Mouse (Mus musculus) liver, adult 2 months (tissue): Measurements from ENCODE around the gene Zfp64. TPM values are rescaled to one million over a fixed set of nuclear protein-coding genes. Genes with fewer than 3 reads are reported as not detected.

Experiments used
- DNase-seq: peaks from one replicate; pipeline ENCODE4 v3.0.0-alpha.2; 2011; ENCODE audit warnings: low read depth, low spot score; ENCODE audit errors: extremely low read depth
- H3K27ac ChIP-seq: fragments of 200-500 bp; replicated peaks from 2 replicates; pipeline ENCODE4 v1.5.1; 2012; ENCODE audit warnings: low read depth, mild to moderate bottlenecking, control low read depth, inconsistent platforms, low read length; ENCODE audit not compliant: insufficient read depth
- H3K27me3 ChIP-seq: fragments of 200-500 bp; 2 replicates; pipeline ENCODE4 v1.6.1; 2012; ENCODE audit warnings: mild to moderate bottlenecking, moderate library complexity, low read length, inconsistent platforms; ENCODE audit not compliant: control insufficient read depth, insufficient read depth
- H3K36me3 ChIP-seq: fragments of 200-500 bp; 2 replicates; pipeline ENCODE4 v1.6.1; 2012; ENCODE audit warnings: low read length, inconsistent platforms; ENCODE audit not compliant: control insufficient read depth, insufficient read depth
- H3K4me1 ChIP-seq: fragments of 200-500 bp; 2 replicates; pipeline ENCODE4 v1.6.1; 2011; ENCODE audit warnings: low read length; ENCODE audit not compliant: control insufficient read depth, insufficient read depth
- H3K4me3 ChIP-seq: fragments of 200-500 bp; 2 replicates; pipeline ENCODE4 v1.5.1; 2011; ENCODE audit warnings: low read depth, mild to moderate bottlenecking, control low read depth, low read length, moderate library complexity; ENCODE audit not compliant: insufficient read depth
- H3K79me2 ChIP-seq: fragments of 200-500 bp; 2 replicates; pipeline ENCODE4 v1.6.1; 2012; ENCODE audit warnings: inconsistent platforms, mild to moderate bottlenecking, low read length, moderate library complexity; ENCODE audit not compliant: control insufficient read depth, insufficient read depth
- H3K9ac ChIP-seq: fragments of 200-500 bp; 2 replicates; pipeline ENCODE4 v1.6.1; 2012; ENCODE audit warnings: low read depth, mild to moderate bottlenecking, control low read depth, inconsistent platforms, low read length
- CTCF ChIP-seq: fragments of 200-500 bp; IDR thresholded peaks from 2 replicates; pipeline ENCODE4 v1.5.1; 2011; ENCODE audit warnings: low read depth, low read length, control low read depth
- POLR2A ChIP-seq: fragments of 200-500 bp; IDR thresholded peaks from 2 replicates; pipeline ENCODE4 v1.6.1; 2011; ENCODE audit warnings: low read length, control low read depth; ENCODE audit not compliant: insufficient read depth; ENCODE audit errors: extremely low read depth
- WGBS: fragments of 180-500 bp; shearing (Covaris S2); methylation state at CpG from one replicate; pipeline ENCODE4 v1.1.7; 2018; 5-methylcytosine and 5-hydroxymethylcytosine counted together
- polyA plus RNA-seq: library from polyadenylated mRNA; depleted of rRNA; stranded (reverse); fragments of >200 nt; gene quantifications from 2 replicates; pipeline ENCODE4 v1.2.3, GENCODE M21; 2012
- total RNA-seq: library from RNA; depleted of rRNA; stranded (reverse); fragments of >200 nt; gene quantifications from 2 replicates; pipeline ENCODE4 v1.2.3, GENCODE M21; 2014

Gene Zfp64
- total and polyA plus RNA-seq, 2 experiments, result 5.6 to 14.3 TPM

DNA sequence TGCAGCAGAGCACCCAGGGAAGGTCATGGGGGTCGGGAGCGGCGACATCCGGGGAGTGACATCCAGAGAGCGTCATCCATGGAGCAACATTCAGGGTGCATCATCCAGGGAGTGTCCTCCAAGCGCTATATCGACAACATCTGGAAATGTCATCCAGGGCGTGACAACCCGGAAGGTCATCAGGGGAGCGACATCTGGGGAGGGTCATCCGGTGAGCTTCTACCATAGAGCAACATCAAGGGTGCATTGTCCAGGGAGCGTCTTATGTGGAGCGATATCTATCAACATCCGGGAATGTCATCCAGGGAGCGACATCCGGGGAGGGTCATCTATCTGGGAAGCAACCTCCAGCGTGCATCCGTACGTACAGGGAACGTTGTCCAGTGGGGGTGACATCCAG lies 14.7 kb upstream of the Zfp64 start:
- WGBS, result 94% methylated on average over 20 of the region's 20 CpGs
- H3K36me3 ChIP-seq, result no peaks in the 10 kb centered on the region
- no peak overlapping the region for H3K4me3 ChIP-seq
- no peak overlapping the region for H3K9ac ChIP-seq
- TF ChIP-seq CTCF (no peak), POLR2A (no peak)
- no peak for DNase-seq
- no peaks in the 10 kb centered on the region for H3K27me3 ChIP-seq
- H3K79me2 ChIP-seq, result no peaks in the 10 kb centered on the region
- no peaks in the 10 kb centered on the region for H3K4me1 ChIP-seq
- no peak overlapping the region for H3K27ac ChIP-seq

DNA sequence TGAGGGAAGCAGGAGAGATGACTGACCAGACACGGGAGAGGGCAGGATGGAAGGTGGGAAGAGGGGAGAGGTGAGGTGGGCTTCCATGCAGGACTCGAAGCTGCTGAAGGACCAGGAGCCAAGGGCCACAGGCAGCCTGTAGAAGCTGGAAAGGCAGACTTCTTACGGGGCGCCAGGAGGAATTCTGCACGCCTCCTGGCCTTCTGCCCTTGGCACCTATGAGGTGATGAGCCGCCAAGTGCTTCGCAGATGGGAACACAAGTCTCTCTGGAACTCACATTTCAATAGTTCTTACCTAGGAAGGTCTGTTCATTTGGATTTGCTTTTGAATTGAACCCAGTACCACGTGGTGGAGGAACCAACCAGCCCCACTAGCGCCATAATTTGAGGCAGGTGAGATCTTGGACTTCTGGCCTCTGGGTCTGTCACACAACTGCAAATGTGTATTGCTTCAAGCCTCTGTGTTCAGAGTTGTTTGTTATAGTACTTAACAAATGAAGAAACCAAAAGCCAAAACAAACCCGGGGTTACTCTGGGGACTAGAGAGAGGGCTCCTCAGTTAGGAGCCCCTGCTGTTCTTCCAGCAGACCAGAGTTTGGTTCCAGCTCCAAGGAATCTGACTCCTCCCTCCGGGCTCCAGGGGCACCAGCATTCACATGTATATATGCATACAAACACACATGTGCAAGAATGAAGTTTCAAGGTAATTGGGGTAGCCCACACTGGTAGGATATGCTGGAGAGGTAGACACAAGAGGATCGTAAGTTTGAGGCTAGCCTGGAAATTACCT lies 12.9 kb upstream of the Zfp64 start:
- no peaks in the 10 kb centered on the region for H3K36me3 ChIP-seq
- TF ChIP-seq POLR2A (no peak), CTCF (no peak)
- H3K79me2 ChIP-seq, result no peaks in the 10 kb centered on the region
- no peak overlapping the region for H3K9ac ChIP-seq
- no peaks in the 10 kb centered on the region for H3K27me3 ChIP-seq
- 82% methylated on average over 12 of the region's 12 CpGs for WGBS
- no peak for DNase-seq
- H3K4me1 ChIP-seq, result no peaks in the 10 kb centered on the region
- no peak overlapping the region for H3K27ac ChIP-seq
- H3K4me3 ChIP-seq, result no peak overlapping the region

DNA sequence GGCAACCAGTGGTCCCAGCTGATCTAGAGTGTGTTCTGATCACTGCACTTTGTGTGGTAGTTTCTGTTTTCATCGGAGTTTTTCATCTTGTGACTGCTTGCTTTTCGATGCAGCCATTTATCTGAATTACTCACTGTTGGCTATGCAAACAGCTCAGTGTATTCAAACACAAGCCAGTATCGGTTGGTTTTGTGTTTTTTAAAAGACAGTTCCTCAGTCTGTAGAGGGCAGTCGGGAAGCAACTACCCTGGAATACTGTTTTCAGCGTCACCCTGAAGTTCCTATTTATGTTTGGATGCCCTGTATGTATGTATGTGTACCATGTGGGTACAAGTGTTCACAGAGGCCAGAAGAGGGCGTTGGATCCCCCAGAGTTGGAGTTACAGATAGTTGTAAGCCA lies 11.1 kb upstream of the Zfp64 start:
- Histone ChIP-seq H3K36me3 (no peaks in the 10 kb centered on the region), H3K79me2 (no peaks in the 10 kb centered on the region), H3K27me3 (no peaks in the 10 kb centered on the region), H3K27ac (no peak overlapping the region), H3K9ac (no peak overlapping the region), H3K4me3 (no peak overlapping the region), H3K4me1 (no peaks in the 10 kb centered on the region)
- no peak for DNase-seq
- WGBS, result 59% methylated on average over 6 of the region's 6 CpGs
- TF ChIP-seq CTCF, result no peak
- no peak for TF ChIP-seq POLR2A

DNA sequence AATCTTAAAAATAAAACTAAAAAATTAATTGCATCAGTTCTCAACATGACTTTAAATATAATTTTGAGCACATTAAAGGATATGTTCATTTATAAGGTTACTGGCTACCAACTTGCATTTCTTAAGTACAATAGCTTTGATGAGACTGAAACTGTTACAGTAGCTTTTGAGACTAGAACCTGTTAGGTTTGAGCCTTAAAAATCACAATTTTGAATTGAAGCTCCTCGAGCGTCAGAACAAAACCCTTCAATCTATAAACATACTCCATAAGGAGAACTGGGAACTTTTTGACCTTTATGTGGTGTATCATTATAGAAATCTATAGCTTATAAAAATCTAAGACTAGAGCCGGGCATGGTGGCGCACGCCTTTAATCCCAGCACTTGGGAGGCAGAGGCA lies 9.5 kb upstream of the Zfp64 start:
- H3K4me3 ChIP-seq, result no peak overlapping the region
- no peak overlapping the region for H3K27ac ChIP-seq
- TF ChIP-seq POLR2A, result no peak
- no peak for DNase-seq
- H3K4me1 ChIP-seq, result no peaks in the 10 kb centered on the region
- no peaks in the 10 kb centered on the region for H3K36me3 ChIP-seq
- no peaks in the 10 kb centered on the region for H3K27me3 ChIP-seq
- 95% methylated on average over 5 of the region's 5 CpGs for WGBS
- no peak overlapping the region for H3K9ac ChIP-seq
- no peaks in the 10 kb centered on the region for H3K79me2 ChIP-seq

DNA sequence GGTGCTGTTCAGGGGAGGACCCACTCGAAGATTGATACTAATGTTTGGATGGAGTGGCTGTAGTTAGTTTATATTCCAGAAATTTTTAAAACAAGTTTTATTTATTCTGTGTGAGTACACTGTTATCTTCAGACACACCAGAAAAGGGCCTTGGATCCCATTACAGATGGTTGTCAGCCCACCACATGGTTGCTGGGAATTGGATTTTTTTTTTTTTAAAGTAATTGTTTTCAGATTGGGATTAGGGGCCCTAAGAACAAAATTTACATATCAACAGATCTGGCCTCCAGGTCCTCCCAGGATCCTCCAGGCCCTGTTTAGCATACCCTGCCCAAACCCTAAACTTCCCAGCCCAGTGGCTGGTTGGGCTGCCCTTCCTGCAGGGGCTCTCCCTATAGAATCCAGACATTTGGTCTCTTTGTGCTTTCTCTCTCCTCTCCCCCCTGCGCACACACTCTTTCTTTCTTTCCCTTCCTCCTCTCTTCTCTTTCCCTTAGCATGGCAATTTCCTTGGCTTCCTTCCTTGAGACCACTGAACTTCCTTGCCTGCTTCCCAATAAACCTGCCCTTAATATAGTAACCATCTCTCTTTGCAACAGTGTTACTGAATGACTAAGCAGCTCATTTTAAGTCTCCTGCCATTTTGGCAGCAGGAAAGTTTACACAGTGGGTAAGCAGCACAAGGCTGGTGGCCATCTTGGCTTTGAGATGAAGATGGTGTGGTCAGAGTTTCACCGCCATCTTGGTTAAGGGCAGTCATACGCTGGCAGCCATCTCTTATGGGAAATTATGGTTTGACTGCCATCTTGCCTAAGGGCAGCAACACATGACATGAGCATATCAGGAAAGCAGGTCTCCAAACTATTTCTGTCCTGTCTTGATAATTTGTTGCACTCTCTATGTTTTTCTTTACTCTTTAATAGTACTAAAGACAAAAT lies 6.6 kb upstream of the Zfp64 start:
- no peak for TF ChIP-seq CTCF
- TF ChIP-seq POLR2A, result no peak
- H3K79me2 ChIP-seq, result no peaks in the 10 kb centered on the region
- 92% methylated on average over 4 of the region's 4 CpGs for WGBS

More for the DNA sequence above, 6.6 kb upstream of the Zfp64 start:
- DNase-seq, result no peak
- Histone ChIP-seq H3K27ac (no peak overlapping the region), H3K4me1 (no peaks in the 10 kb centered on the region), H3K36me3 (no peaks in the 10 kb centered on the region), H3K9ac (no peak overlapping the region), H3K4me3 (no peak overlapping the region), H3K27me3 (no peaks in the 10 kb centered on the region)
